In the genomic region with DNA sequence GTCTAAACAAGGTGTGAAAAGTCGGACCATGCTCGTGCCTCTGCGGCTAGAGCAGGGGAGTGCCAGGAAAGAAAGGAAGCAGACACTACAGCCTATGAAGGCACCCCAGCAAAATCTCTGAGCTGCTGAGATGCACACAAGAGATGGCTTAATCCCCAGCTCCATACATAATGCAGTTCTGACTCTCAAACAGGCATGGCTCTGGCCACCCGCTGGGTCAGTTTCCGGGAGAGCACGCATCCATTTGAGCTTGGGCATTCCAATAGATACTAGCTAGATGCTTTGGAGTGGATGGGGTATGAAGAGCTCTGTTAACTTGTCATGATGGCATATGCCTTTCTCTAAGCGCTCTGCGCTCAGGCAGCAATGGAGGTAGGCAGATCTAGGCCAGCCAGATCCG, we compare ENCODE assay signal across 15 mouse cellular contexts.
A peak's percentile ranks its signal among the peaks of the same experiment; 100 is the strongest.
DNase-seq lines count a peak whose midpoint lies in the region; ATAC-seq lines count a peak whose summit lies in the region.
"Had no signal": no experiment of that assay in that cellular context is flagged by ENCODE, and none has a peak within 500 bp of the region (broad histone marks: within the 10 kb centered on the region; RNA-seq: fewer than 3 reads in every experiment).

No protein-coding gene starts in this region.

- H3K9me3 ChIP-seq in heart, embryonic 10.5 days, result no peaks in the 10 kb centered on the region
- no peaks in the 10 kb centered on the region for H3K9me3 ChIP-seq in liver, embryonic 13.5 days (replicated peaks)
- 0 out of 2 replicates have a peak, but pooled peaks cover 4% of the 10 kb centered on the region for H3K9me3 ChIP-seq in forebrain, embryonic 14.5 days (replicated peaks; ENCODE audit: control insufficient read depth, low read length)
- H3K9me3 ChIP-seq: hindbrain, embryonic 13.5 days; limb, embryonic 13.5 days; neural tube, embryonic 15.5 days had no signal

- H3K9ac ChIP-seq in liver, embryonic 13.5 days, result no peak overlapping the region
- no peak overlapping the region for H3K9ac ChIP-seq in forebrain, embryonic 14.5 days (ENCODE audit: low read length)
- H3K9ac ChIP-seq: hindbrain, embryonic 13.5 days; limb, embryonic 13.5 days; neural tube, embryonic 15.5 days had no signal

- ATAC-seq in liver, embryonic 13.5 days (ENCODE audit: low read depth), result no peak
- no peak for ATAC-seq in forebrain, embryonic 14.5 days

- DNase-seq in heart, embryonic 10.5 days (ENCODE audit: low spot score), result no peak
- no peak for DNase-seq in heart, postnatal 4 days
- no peak for DNase-seq in liver, embryonic 13.5 days
- no peak for DNase-seq in liver
- peak; percentile 87 for DNase-seq in R1 (ENCODE audit: low read depth, low spot score)
- DNase-seq in lung, postnatal 10 days, result peak; percentile 11
- no peak for DNase-seq in layer of hippocampus, adult 8-10 months (ENCODE audit: low spot score in 2 of 2)
- DNase-seq in forebrain, embryonic 14.5 days (ENCODE audit: low spot score), result no peak
- DNase-seq: cerebellum, adult 11 months; heart, adult 2 months; layer of hippocampus, postnatal 36 days had no signal

- 55% methylated on average over 9 of the region's 9 CpGs for WGBS in heart, embryonic 10.5 days
- 61% methylated on average over 9 of the region's 9 CpGs for WGBS in liver, embryonic 13.5 days (ENCODE audit: insufficient replicate concordance)
- WGBS in forebrain, embryonic 14.5 days, result 71% methylated on average over 9 of the region's 9 CpGs

- H3K4me2 ChIP-seq in liver, embryonic 13.5 days, result no peak overlapping the region
- no peak overlapping the region for H3K4me2 ChIP-seq in forebrain, embryonic 14.5 days (ENCODE audit: low read length)
- H3K4me2 ChIP-seq: hindbrain, embryonic 13.5 days; limb, embryonic 13.5 days; neural tube, embryonic 15.5 days had no signal

- no peaks in the 10 kb centered on the region for H3K36me3 ChIP-seq in heart, embryonic 10.5 days
- H3K36me3 ChIP-seq in liver, embryonic 13.5 days, result no peaks in the 10 kb centered on the region
- H3K36me3 ChIP-seq in forebrain, embryonic 14.5 days (ENCODE audit: control insufficient read depth, insufficient read depth, low read length), result no peaks in the 10 kb centered on the region
- H3K36me3 ChIP-seq: hindbrain, embryonic 13.5 days; limb, embryonic 13.5 days; neural tube, embryonic 15.5 days had no signal

- no peak overlapping the region for H3K4me3 ChIP-seq in heart, embryonic 10.5 days
- H3K4me3 ChIP-seq in liver, embryonic 13.5 days (replicated peaks), result no peak overlapping the region
- H3K4me3 ChIP-seq in forebrain, embryonic 14.5 days (ENCODE audit: low read depth, low read length), result no peak overlapping the region
- H3K4me3 ChIP-seq: erythroblast, embryonic 14.5 days; heart, adult 2 months; hindbrain, embryonic 13.5 days; limb, embryonic 13.5 days; neural tube, embryonic 15.5 days had no signal

- H3K4me1 ChIP-seq in heart, embryonic 10.5 days, result peaks cover 14% of the 10 kb centered on the region; the same call in 1 of the 2 replicates
- H3K4me1 ChIP-seq in liver, embryonic 13.5 days (replicated peaks), result peaks cover 12% of the 10 kb centered on the region; the same call in 1 of the 2 replicates
- no peaks in the 10 kb centered on the region for H3K4me1 ChIP-seq in forebrain, embryonic 14.5 days (ENCODE audit: control insufficient read depth, insufficient read depth, low read length)
- H3K4me1 ChIP-seq: neural tube, embryonic 15.5 days had no signal

- no peaks in the 10 kb centered on the region for H3K27me3 ChIP-seq in heart, embryonic 10.5 days (ENCODE audit: insufficient read depth, poor library complexity, severe bottlenecking)
- no peaks in the 10 kb centered on the region for H3K27me3 ChIP-seq in liver, embryonic 13.5 days
- no peaks in the 10 kb centered on the region for H3K27me3 ChIP-seq in forebrain, embryonic 14.5 days (replicated peaks; ENCODE audit: control insufficient read depth, insufficient read depth, low read length)
- H3K27me3 ChIP-seq: hindbrain, embryonic 13.5 days; limb, embryonic 13.5 days; neural tube, embryonic 15.5 days had no signal

- peak overlapping the region; percentile 59 for H3K27ac ChIP-seq in heart, embryonic 10.5 days
- H3K27ac ChIP-seq in liver, embryonic 13.5 days, result peak overlapping the region; percentile 39
- H3K27ac ChIP-seq in forebrain, embryonic 14.5 days (ENCODE audit: low read depth, low read length), result no peak overlapping the region
- H3K27ac ChIP-seq: heart, adult 2 months; hindbrain, embryonic 13.5 days; limb, embryonic 13.5 days; neural tube, embryonic 15.5 days had no signal

Comparison
In these comparisons a context has a peak if more than half of its experiments do, and no peak if none do; other contexts are left out.
1. DNase-seq: peak in R1 (single experiment) and lung, postnatal 10 days (single experiment); none in heart, embryonic 10.5 days (single experiment), heart, postnatal 4 days (single experiment), liver, embryonic 13.5 days (single experiment), liver (single experiment), layer of hippocampus, adult 8-10 months (0 of 2) and forebrain, embryonic 14.5 days (single experiment).